Mouse (Mus musculus) R1 (cell line): ENCODE data around the gene Arpc4.
A peak's percentile ranks its signal among the peaks of the same experiment; 100 is the strongest.

Source experiments
- DNase-seq: peaks from one replicate; pipeline ENCODE4 v3.0.0-alpha.2; 2018; ENCODE audit warnings: low read depth, low spot score

The Arpc4 gene

DNA sequence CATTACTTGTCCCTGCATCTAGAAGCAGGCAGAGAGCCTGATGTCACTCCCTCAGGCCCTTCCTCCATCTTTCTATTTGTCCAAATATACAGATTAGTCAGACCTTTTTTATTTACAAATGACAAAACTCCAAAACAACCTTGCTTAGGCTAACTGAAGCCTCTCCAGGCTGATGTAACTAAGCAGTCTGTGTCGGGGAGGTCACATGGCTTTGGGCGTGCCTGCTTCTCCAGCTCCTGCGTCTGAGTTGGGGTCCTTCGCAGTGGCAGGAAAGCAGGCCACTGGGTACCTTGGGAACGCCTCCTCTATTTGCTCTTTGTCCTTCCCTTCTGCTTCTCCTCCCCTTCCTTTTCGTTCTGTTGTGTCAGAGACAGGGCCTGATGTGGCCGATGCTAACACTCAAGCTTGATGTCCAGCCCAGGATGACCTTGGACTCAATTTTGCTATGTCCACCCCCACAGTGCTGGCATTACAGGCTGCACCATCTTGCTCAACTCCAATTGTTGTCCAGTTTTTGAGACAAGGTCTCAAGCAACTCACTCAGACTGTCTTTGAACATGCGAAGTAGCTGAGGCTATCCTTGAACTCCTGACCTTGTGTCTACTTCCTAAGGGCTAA, 13.3 kb upstream of the Arpc4 start:
- no peak for DNase-seq

- DNase-seq: peak; percentile 72
Observed at GRCm38 (mm10) chr6:113366639-113367038, 11.3 kb upstream of the Arpc4 start.

DNA sequence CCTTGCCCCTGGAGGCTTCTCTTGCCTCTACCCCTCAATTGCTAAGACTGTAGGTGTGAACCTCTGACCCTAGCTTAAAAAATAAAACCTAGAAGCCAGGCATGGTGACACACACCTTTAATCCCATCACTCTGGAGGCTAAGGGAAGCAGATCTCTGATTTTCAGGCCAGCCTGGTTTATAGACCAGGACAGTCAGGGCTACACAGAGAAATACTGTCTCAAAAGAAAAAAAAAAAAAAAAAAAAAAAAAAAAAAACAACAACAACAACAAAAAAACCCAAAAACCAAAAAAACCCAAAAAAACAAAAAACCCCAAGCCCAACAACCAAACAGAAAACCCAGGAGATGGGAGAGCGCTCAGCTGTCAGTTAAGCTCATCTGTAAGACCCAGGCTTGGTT, 10.3 kb upstream of the Arpc4 start:
- DNase-seq: no peak

- peak; percentile 89 for DNase-seq
Observed at GRCm38 (mm10) chr6:113368124-113368523, 9.8 kb upstream of the Arpc4 start.

GRCm38 (mm10) chr6:113368577-113368976, 9.3 kb upstream of the Arpc4 start:
- DNase-seq: no peak

GRCm38 (mm10) chr6:113370194-113370929, 7.6 kb upstream of the Arpc4 start:
- no peak for DNase-seq

DNA sequence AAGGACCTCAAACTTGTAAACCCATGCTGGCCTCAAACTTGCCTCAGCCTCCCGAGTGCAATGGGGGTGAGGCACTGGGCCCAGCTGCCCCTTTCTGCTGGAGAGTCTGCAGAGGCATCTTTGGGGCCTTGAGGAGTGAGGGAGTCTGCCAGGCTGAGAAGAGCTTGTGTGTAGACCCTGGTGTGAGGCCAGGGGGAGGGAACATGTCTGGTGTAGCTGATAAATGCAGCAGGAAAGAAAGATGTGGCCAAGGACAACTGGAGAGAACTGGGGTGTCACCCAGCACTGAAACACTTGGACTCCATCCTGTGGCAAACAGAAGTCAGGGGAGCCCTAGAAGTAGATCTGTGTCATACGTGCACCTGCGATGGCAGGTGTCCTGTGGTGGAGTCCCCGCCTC, 4.4 kb upstream of the Arpc4 start:
- DNase-seq: no peak

DNA sequence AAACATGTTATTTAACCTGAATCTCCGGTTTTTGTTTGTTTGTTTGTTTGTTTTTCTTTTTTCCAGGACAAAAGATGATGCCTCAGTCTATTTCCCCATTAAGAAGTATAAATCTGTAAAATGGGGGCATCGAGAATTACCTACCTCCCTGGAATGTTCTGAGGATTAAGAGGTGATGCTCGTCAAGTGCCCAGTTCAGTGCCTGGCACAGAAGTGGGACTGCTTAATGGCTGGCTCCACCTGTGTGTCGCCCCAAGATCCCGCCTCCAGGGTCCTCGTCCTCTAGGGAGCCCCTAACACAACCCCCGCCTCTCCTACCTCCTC, 781 bp upstream of the Arpc4 start:
- no peak for DNase-seq

- no peak for DNase-seq
Observed at GRCm38 (mm10) chr6:113379246-113379645, 1.3 kb downstream of the Arpc4 start.

GRCm38 (mm10) chr6:113380480-113380879, 2.6 kb downstream of the Arpc4 start:
- DNase-seq: peak; percentile 59

DNA sequence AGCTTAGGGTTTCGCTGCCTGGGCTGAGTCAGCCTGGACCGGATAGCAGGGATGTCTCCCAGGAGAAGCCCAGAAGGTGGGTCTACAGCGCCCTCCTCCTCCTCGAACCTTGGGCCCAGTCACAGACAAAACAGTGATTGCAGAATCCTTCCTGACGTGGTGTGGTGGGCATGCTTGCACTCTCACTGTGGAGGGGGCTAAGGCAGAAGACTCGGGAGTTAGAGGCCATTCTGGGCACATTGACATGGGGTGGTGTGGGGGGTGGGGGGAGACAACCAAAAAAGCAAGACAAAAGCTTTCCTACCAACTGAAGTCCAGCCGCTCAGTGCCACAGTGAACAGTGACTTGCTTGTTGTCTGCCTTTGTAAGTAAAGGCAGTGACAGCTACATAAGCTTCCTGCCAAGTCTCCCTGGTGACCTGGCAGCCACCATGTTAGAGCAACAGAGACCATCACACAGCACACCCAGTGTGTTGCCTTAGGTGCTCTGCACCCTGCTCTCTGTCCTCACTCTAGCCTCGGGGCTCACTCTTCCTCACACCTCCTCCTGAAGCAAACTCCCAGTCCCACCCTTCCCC, 6.5 kb downstream of the Arpc4 start:
- DNase-seq: no peak

DNA sequence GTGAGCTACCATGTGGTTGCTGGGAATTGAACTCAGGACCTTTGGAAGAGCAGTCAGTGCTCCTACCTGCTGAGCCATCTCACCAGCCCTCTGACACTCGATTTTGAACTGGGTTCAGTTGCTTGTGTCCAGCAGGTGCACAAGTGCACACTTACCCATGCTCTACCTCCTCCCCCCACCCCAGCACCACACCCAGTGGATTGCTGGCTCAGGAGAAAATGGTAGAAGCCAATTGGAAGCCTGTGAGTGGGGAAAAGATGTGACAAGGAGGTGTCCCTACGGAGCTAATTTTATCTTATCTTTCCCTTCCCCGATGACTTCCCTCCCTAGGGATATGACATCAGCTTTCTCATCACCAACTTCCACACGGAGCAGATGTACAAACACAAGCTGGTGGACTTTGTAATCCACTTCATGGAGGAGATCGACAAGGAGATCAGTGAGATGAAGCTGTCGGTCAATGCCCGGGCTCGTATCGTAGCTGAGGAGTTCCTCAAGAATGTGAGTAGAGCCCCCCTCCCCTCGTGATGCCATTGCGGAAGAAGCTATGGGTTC, 7.3 kb downstream of the Arpc4 start:
- no peak for DNase-seq

- no peak for DNase-seq
Observed at GRCm38 (mm10) chr6:113386025-113386424, 8.1 kb downstream of the Arpc4 start.

DNA sequence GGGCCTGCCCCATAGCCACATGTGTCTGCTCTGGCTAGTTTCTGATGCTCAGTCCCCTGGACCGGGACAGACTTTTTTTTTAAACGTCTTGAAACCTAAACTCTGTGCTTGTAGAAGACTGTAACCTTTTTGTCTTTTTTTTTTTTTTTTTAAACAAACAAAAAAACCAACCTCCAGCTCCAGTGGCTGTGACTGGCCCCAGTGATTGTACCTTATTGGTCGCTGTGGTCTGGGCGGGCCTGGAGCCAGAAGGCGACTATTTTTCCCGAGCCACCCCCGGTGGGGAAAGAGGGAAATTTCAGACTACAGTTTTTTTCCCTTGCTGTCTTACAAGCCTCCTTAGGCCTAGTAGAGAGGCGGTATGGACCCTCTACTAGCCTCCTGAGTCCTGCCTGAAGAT, 11.0 kb downstream of the Arpc4 start, which contains the start of gene Ttll3:
Ttll3 (plus strand) TSS at position 301 of the 400 bp plus-strand sequence.
- DNase-seq: no peak

DNA sequence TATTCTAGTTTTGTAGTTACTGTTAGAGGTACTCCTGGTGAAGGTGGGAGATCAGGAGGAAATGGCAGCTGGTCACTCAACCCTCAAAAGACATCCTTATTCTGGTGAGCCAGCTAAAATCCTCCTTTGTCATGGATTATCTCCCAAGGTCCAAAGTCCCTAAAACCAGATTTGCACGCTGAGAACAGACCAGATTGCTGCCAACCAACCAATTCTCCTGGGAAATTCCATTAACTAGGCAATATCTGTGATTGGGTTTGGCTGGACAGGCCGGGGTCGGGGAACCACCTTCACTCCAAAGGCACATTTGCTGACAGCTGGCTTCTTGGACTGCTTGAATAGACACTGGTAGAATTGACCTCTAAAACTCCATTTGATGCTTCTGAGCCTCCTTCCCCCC, 12.8 kb downstream of the Arpc4 start:
- DNase-seq: no peak

GRCm38 (mm10) chr6:113392015-113392386, 14.1 kb downstream of the Arpc4 start:
- DNase-seq: no peak

- peak; percentile 79 for DNase-seq
Observed at GRCm38 (mm10) chr6:113392387-113393071, 14.6 kb downstream of the Arpc4 start.

DNA sequence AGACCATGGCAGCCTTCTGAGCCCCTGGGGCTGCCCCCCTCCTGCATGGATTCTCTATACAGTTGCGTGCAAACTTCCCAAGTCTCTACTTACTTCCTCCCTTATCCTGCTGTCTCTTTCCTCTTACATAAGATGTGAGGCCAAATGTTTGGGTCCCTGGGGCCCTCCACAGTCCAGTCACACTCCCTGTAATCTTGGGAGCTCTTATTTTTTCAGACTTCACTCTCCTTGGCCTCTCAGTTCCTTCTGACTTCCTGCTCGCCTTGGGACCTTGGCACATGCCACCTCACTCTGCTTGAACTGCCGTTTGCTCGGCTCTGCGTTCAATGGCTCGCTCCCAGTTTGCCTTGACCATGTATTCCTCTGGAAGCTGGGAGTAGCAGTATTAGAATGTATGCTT, 16.0 kb downstream of the Arpc4 start:
- no peak for DNase-seq

GRCm38 (mm10) chr6:113394811-113395210, 16.9 kb downstream of the Arpc4 start:
- no peak for DNase-seq

GRCm38 (mm10) chr6:113395501-113395900, 17.6 kb downstream of the Arpc4 start:
- DNase-seq: peak; percentile 80

GRCm38 (mm10) chr6:113396270-113397030, 18.5 kb downstream of the Arpc4 start:
- peak; percentile 92 for DNase-seq

DNA sequence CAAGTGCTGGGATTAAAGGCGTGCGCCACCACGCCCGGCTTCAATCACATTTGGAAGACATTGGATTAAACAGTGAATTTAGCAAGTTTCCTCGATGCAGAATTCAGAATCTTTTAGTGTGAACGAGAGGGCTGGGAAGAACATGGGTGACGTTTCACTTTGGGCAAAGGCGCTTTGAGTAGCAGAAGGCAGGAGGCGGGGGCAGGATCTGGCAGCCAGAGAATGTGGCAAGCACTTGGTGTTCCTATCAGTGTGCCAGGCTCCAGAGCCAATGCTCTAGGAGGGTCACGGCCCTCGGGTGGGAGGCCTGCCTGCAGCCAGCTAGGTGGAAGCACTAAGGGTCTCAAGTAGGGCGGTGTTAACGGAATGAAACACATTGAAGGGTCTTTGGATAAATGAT, 24.2 kb downstream of the Arpc4 start:
- no peak for DNase-seq
